Mouse (Mus musculus): Measurements from ENCODE around the gene Bean1. TPM values are rescaled to one million over a fixed set of nuclear protein-coding genes. Genes with fewer than 3 reads are reported as not detected.

Bean1 gene
- polyA plus RNA-seq, 1 experiment from 2014 or later = 4.3 TPM

- peak; percentile 62; the same call in 1 of the 2 replicates for ATAC-seq (ENCODE audit: low FRiP score, low read depth)
- H3K36me3 ChIP-seq = peaks cover 11% of the 10 kb centered on the region; the same call in 1 of the 2 replicates
- no peak overlapping the region for H3K4me3 ChIP-seq
- H3K9ac ChIP-seq = no peak overlapping the region
- no peaks in the 10 kb centered on the region for H3K27me3 ChIP-seq (replicated peaks)
- peaks cover 5% of the 10 kb centered on the region; the same call in 1 of the 2 replicates for H3K9me3 ChIP-seq
- no peak overlapping the region for H3K4me2 ChIP-seq (replicated peaks)
- H3K27ac ChIP-seq = no peak overlapping the region
- H3K4me1 ChIP-seq = no peaks in the 10 kb centered on the region
- 49% methylated on average over 5 of the region's 5 CpGs for WGBS
Measured at GRCm38 (mm10) chr8:104219806-104220205, 49.6 kb downstream of the Bean1 start.

- WGBS = 87% methylated on average over 5 of the region's 5 CpGs
- peaks cover 78% of the 10 kb centered on the region for H3K36me3 ChIP-seq
- H3K27ac ChIP-seq = no peak overlapping the region
- no peak overlapping the region for H3K4me2 ChIP-seq (replicated peaks)
- H3K27me3 ChIP-seq (replicated peaks) = no peaks in the 10 kb centered on the region
- H3K4me3 ChIP-seq = no peak overlapping the region
- peaks cover 5% of the 10 kb centered on the region; the same call in 1 of the 2 replicates for H3K9me3 ChIP-seq
- no peak overlapping the region for H3K9ac ChIP-seq
- ATAC-seq (ENCODE audit: low FRiP score, low read depth) = no peak
- no peaks in the 10 kb centered on the region for H3K4me1 ChIP-seq
Measured at GRCm38 (mm10) chr8:104227048-104227447, 56.8 kb downstream of the Bean1 start.

- no peak overlapping the region for H3K9ac ChIP-seq
- H3K4me1 ChIP-seq = no peaks in the 10 kb centered on the region
- ATAC-seq (ENCODE audit: low FRiP score, low read depth) = no peak
- H3K27me3 ChIP-seq (replicated peaks) = no peaks in the 10 kb centered on the region
- no peak overlapping the region for H3K27ac ChIP-seq
- H3K9me3 ChIP-seq = no peaks in the 10 kb centered on the region
- H3K4me2 ChIP-seq (replicated peaks) = no peak overlapping the region
- WGBS = 92% methylated on average over 9 of the region's 9 CpGs
- H3K4me3 ChIP-seq = no peak overlapping the region
- H3K36me3 ChIP-seq = peaks cover 95% of the 10 kb centered on the region
Measured at GRCm38 (mm10) chr8:104230377-104230776, 60.1 kb downstream of the Bean1 start.

GRCm38 (mm10) chr8:104232039-104232438 lies 61.8 kb downstream of the Bean1 start:
- H3K27me3 ChIP-seq (replicated peaks) = no peaks in the 10 kb centered on the region
- no peak overlapping the region for H3K4me3 ChIP-seq
- 91% methylated on average over 4 of the region's 4 CpGs for WGBS
- H3K4me2 ChIP-seq (replicated peaks) = no peak overlapping the region
- no peaks in the 10 kb centered on the region for H3K9me3 ChIP-seq
- H3K9ac ChIP-seq = no peak overlapping the region
- ATAC-seq (ENCODE audit: low FRiP score, low read depth) = no peak
- peaks cover 95% of the 10 kb centered on the region for H3K36me3 ChIP-seq
- no peak overlapping the region for H3K27ac ChIP-seq
- no peaks in the 10 kb centered on the region for H3K4me1 ChIP-seq

GRCm38 (mm10) chr8:104232919-104233318 lies 62.7 kb downstream of the Bean1 start:
- no peaks in the 10 kb centered on the region for H3K27me3 ChIP-seq (replicated peaks)
- no peak for ATAC-seq (ENCODE audit: low FRiP score, low read depth)
- no peak overlapping the region for H3K27ac ChIP-seq
- H3K4me3 ChIP-seq = no peak overlapping the region
- H3K4me1 ChIP-seq = no peaks in the 10 kb centered on the region
- peaks cover 95% of the 10 kb centered on the region for H3K36me3 ChIP-seq
- WGBS = 93% methylated on average over 5 of the region's 5 CpGs
- no peak overlapping the region for H3K9ac ChIP-seq
- H3K9me3 ChIP-seq = no peaks in the 10 kb centered on the region
- H3K4me2 ChIP-seq (replicated peaks) = no peak overlapping the region

GRCm38 (mm10) chr8:104234573-104234972 lies 64.3 kb downstream of the Bean1 start:
- 51% methylated on average over 6 of the region's 6 CpGs for WGBS
- Histone ChIP-seq H3K4me1 (no peaks in the 10 kb centered on the region), H3K27ac (no peak overlapping the region), H3K4me2 (replicated peaks) (no peak overlapping the region), H3K27me3 (replicated peaks) (no peaks in the 10 kb centered on the region), H3K9me3 (no peaks in the 10 kb centered on the region), H3K36me3 (peaks cover 98% of the 10 kb centered on the region), H3K4me3 (no peak overlapping the region), H3K9ac (no peak overlapping the region)
- 0 out of 2 replicates have a peak, but pooled peaks have one; percentile 48 for ATAC-seq (ENCODE audit: low FRiP score, low read depth)

- Histone ChIP-seq H3K27ac (no peak overlapping the region), H3K4me3 (no peak overlapping the region), H3K4me2 (replicated peaks) (no peak overlapping the region), H3K9me3 (no peaks in the 10 kb centered on the region), H3K36me3 (peaks cover 91% of the 10 kb centered on the region), H3K27me3 (replicated peaks) (no peaks in the 10 kb centered on the region), H3K4me1 (no peaks in the 10 kb centered on the region), H3K9ac (no peak overlapping the region)
- WGBS = 88% methylated on average over 10 of the region's 10 CpGs
- ATAC-seq (ENCODE audit: low FRiP score, low read depth) = no peak
Measured at GRCm38 (mm10) chr8:104239418-104239861, 69.2 kb downstream of the Bean1 start.

GRCm38 (mm10) chr8:104242038-104242644 lies 71.9 kb downstream of the Bean1 start:
- H3K4me1 ChIP-seq = 0 out of 2 replicates have a peak, but pooled peaks cover 5% of the 10 kb centered on the region
- no peak overlapping the region for H3K4me2 ChIP-seq (replicated peaks)
- H3K9me3 ChIP-seq = no peaks in the 10 kb centered on the region
- no peak overlapping the region for H3K4me3 ChIP-seq
- no peaks in the 10 kb centered on the region for H3K27me3 ChIP-seq (replicated peaks)
- no peak overlapping the region for H3K9ac ChIP-seq
- no peak for ATAC-seq (ENCODE audit: low FRiP score, low read depth)
- H3K27ac ChIP-seq = no peak overlapping the region
- peaks cover 74% of the 10 kb centered on the region for H3K36me3 ChIP-seq
- 78% methylated on average over 12 of the region's 12 CpGs for WGBS

GRCm38 (mm10) chr8:104246621-104247020 lies 76.4 kb downstream of the Bean1 start:
- Histone ChIP-seq H3K4me1 (peaks cover 17% of the 10 kb centered on the region), H3K9ac (no peak overlapping the region), H3K4me3 (no peak overlapping the region), H3K27ac (no peak overlapping the region), H3K27me3 (replicated peaks) (no peaks in the 10 kb centered on the region), H3K4me2 (replicated peaks) (no peak overlapping the region), H3K36me3 (peaks cover 30% of the 10 kb centered on the region), H3K9me3 (no peaks in the 10 kb centered on the region)
- 84% methylated on average over 4 of the region's 4 CpGs for WGBS
- ATAC-seq (ENCODE audit: low FRiP score, low read depth) = no peak

GRCm38 (mm10) chr8:104247054-104247907 lies 77.0 kb downstream of the Bean1 start:
- no peak for ATAC-seq (ENCODE audit: low FRiP score, low read depth)
- Histone ChIP-seq H3K36me3 (peaks cover 23% of the 10 kb centered on the region; the same call in 1 of the 2 replicates), H3K27ac (no peak overlapping the region), H3K9ac (peak overlapping the region; percentile 85), H3K4me1 (peaks cover 20% of the 10 kb centered on the region), H3K27me3 (replicated peaks) (no peaks in the 10 kb centered on the region), H3K4me3 (peak overlapping the region; percentile 90), H3K4me2 (replicated peaks) (peak overlapping the region; percentile 88), H3K9me3 (no peaks in the 10 kb centered on the region)
- 75% methylated on average over 22 of the region's 22 CpGs for WGBS

- 5% methylated on average over 11 of the region's 11 CpGs for WGBS
- H3K4me2 ChIP-seq (replicated peaks) = peak overlapping the region; percentile 88
- H3K27ac ChIP-seq = no peak overlapping the region
- H3K9ac ChIP-seq = peak overlapping the region; percentile 85
- no peaks in the 10 kb centered on the region for H3K9me3 ChIP-seq
- ATAC-seq (ENCODE audit: low FRiP score, low read depth) = no peak
- peak overlapping the region; percentile 90 for H3K4me3 ChIP-seq
- H3K4me1 ChIP-seq = peaks cover 20% of the 10 kb centered on the region
- H3K36me3 ChIP-seq = peaks cover 17% of the 10 kb centered on the region; the same call in 1 of the 2 replicates
- no peaks in the 10 kb centered on the region for H3K27me3 ChIP-seq (replicated peaks)
Measured at GRCm38 (mm10) chr8:104247908-104248275, 77.7 kb downstream of the Bean1 start.

- no peaks in the 10 kb centered on the region for H3K27me3 ChIP-seq (replicated peaks)
- WGBS = under 1% methylated on average over 28 of the region's 28 CpGs
- no peak within 1 kb of the TSS for H3K27ac ChIP-seq
- ATAC-seq (ENCODE audit: low FRiP score, low read depth) = peak; percentile 90
- H3K9ac ChIP-seq = peak within 1 kb of the TSS; percentile 85
- H3K4me1 ChIP-seq = peaks cover 20% of the 10 kb centered on the region
- peaks cover 14% of the 10 kb centered on the region; the same call in 1 of the 2 replicates for H3K36me3 ChIP-seq
- no peaks in the 10 kb centered on the region for H3K9me3 ChIP-seq
- H3K4me2 ChIP-seq (replicated peaks) = peak within 1 kb of the TSS; percentile 88
- H3K4me3 ChIP-seq = peak within 1 kb of the TSS; percentile 90
Measured at GRCm38 (mm10) chr8:104248276-104248675, 78.0 kb downstream of the Bean1 start, which contains the start of gene Tk2. Gene Tk2 (minus strand): TSS chr8:104248558.

All from neural tube, embryonic 12.5 days (tissue).